Mouse (Mus musculus) left cerebral cortex, postnatal 10 days (tissue): ENCODE results near the gene Slc30a5. TPM values are rescaled to one million over a fixed set of nuclear protein-coding genes. Genes with fewer than 3 reads are reported as not detected.
"Not testable (repeated sequence)": the region's sequence is repeated elsewhere in the genome, so short reads cannot be mapped to it uniquely, and the experiment has no call there.

Experiments used
- DNase-seq, 2 experiments: peaks; one replicate each; pipeline ENCODE4 v3.0.0; 2021 to 2022; ENCODE audit warnings: low spot score in 2 of 2, mixed read lengths in 1 of 2; ENCODE audit errors: extremely low spot score in 1 of 2
- intact Hi-C: fragments of 180-260 bp; cut with DNase I; formaldehyde crosslinking; loops from one replicate; pipeline ENCODE4 v1.15.1; 2025
- total RNA-seq, 2 experiments: library from RNA; stranded (reverse); gene quantifications; 2 replicates each; pipeline ENCODE4 v1.2.3; 2021

Slc30a5 gene
- total RNA-seq, 2 experiments from 2014 or later = 40.1 to 42.8 TPM

DNA sequence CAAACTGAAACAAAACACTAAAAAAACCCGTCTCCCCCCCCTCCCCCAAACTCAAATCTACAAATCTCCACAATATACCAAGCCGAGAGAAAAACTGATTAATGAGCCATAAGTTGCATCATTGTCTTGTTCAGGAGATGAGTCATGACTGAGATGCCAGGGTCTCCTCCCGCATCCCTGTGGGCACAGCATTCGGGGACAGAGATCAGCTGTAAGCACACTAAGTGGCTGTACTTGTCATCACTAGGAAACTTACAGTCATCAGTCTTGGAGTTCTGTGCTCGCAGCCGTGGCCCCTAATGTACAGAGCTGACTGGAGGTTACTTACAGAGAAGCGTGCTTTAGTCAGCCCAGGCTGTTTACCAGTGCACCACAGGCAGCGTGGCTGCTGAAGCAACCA is 13.0 kb upstream of the Slc30a5 start:
- DNase-seq = no peak
- intact Hi-C loops = loop anchor here (5.0 kb wide), 1 partner anchor 1901 kb away; no protein-coding TSS in a partner anchor

DNA sequence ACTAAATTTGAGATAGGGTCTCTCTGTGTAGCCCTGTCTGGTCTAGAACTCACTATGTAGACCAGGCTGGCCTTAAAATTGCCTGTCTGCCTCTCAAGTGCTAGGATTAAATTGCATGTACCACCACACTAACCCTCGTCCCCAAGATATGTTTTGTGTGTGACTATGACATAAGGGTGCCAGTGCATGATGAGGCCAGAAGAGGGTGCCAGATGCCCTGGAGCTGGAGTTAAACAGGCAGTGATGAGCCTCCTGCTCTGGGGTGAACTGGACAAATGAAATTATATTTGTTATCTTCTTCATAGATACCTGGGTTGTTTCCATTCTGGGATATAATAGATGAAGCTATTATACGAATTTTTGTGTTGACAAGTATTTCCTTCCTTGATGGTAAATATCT is 10.7 kb upstream of the Slc30a5 start:
- no peak for DNase-seq
- intact Hi-C loops = no loop called here

DNA sequence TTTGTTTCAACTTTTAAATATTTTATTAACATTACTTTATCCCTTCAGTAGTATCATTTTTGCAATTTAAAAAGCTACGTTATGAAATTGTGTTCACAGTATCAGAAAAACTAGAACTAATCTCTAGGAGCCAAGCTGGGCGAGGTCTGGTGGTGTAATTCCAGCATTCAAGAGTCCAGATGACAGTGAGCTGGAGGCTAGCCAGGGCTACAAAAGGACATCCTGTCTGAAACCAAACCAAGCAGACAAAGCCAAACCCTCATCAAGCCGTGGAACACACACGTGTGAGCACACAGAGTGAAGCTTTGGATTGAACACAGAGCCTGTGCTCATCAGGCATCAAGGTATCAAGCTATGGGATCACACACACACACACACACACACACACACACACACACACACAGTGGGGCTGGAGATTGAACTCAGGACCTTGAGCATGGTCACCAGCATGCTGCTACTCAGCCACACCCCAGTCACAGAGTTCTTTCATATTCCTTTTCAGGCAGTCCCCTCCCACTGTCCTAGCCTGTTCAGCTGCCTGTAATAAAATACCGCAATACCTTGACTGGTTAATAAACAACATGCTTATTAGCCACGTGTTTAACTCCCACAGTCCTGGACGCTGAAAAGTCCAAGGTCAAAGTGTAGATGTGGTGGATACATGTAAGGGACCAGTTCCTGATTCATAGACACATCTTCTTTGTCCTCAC is 9.9 kb upstream of the Slc30a5 start:
- intact Hi-C loops = no loop called here
- no peak for DNase-seq

DNA sequence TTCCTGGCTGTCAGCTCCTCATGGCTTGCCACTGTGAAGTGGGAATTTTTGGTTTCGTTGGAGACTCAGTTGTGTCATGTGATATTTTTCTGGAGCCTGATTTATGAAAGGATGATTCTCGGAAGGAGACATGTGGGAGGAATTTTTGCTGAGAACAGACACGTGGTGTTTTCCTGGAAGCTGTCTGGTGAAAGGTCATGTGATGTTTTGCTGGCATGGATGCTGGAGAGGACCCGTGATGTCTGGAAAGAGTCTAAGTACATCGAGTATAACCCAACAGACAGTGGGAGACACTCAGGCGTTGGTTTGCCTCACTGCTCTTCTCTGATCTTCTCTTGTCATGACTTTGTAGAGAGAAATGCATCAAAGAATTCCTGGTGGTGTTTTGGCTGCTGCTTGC is 8.5 kb upstream of the Slc30a5 start:
- intact Hi-C loops = no loop called here
- DNase-seq = no peak

DNA sequence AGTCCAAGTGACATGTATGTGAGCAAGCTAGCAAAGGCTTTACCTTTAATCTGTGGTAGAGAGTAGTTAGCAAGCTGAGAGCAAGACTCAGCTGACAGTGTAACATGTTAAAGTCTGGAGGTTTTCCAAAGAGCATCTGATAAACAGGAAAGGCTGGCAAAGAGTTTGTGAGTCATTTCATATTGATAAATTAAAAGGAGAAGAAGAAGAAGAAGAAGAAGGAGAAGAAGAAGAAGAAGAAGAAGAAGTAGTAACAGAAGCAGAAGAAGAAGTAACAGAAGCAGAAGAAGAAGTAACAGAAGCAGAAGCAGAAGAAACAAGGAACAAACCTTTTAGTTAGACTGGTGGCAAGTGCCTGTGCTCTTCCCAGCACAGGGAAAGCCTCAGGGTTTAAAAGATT is 1.6 kb upstream of the Slc30a5 start:
- intact Hi-C loops = no loop called here
- DNase-seq = no peak

DNA sequence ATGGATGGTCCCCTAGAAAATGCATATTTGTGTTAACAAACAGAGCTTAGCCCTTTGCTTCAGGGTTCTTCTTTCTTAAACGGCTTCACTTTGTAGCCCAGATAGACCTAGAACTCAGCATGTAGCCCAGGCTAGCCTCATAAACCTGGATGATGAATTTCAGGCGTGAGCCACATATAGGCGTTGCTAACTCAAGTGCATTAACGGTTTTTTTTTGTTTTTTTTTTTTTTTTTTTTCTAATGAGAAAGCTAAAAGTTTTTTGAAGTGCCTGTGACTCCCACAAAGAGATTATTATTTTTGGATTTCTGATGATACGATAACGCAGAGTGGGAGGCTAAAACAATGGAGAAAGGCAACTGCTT is 394 bp upstream of the Slc30a5 start:
- no peak for DNase-seq
- intact Hi-C loops = no loop called here

DNA sequence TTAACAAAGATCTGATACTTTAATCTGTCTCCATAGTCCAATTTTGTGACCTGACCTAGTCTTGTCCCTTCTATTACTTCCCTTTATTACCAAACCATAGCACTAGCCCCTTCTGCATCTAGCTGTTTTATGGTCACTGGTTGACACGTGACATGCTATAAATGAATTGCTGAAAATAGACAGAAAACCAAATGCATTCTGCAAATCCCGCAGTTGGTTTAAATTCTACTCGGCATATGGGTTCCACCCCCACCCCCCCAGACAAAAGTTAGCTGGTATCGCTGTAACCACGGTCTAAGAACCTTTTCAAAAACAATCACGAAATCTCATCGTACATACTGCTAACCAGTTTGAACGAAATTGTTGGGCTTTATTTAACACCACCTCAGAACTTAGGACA is 1.0 kb downstream of the Slc30a5 start:
- intact Hi-C loops = no loop called here
- no peak for DNase-seq

DNA sequence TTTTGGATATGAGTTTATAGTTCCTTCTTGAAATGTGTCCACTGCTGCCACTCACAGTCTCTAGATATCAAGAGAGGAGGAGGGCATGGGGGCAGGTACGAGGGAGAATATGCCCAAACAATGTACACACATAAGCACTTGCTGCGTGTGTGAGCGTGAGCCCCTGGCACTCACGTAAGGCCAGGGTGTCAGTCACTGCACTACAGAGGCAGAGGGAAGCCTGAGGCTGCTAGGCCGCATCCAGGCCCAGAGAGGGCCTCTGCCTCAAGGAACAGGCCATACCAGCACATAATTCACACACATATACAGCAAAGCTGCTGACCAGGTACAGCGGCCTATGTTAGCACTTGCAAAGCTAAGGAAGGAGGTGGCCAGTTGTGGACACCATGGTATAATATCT is 2.1 kb downstream of the Slc30a5 start:
- intact Hi-C loops = no loop called here
- no peak for DNase-seq

DNA sequence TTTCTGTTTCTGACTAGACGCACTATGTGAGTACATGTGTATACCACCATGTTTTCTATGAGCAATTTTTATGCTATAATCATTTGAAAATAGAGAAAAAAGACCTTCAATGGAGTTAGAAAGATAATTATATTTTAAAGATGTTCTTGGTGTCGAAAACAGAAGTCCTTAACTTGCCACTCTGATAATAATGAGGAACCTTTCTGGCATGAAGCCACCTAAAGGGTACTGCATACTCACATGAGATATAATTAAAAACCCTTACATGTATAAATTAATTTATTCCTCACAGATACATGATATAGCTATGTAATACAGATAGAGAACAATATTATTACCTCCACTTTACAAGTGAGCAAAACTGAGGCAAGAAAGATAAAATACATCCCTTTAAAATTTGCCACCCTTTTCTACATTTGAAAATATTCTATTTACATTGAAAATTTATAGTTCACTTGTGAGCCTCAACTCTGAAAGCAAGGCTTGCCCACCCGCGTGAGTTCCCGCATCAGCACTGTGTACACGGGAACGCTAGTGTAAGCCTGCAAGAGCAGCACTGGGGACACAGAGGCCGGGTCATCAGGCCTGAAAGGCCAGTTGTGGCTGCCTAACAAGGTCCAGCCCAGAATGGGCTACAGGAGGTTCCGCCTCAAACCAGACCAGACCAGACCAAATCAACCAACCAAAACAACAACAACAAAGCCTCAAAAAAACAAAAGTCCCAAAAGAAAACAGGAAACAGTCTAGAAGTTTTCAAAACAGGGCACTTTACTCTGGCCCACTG is 7.4 kb downstream of the Slc30a5 start:
- no peak for DNase-seq
- intact Hi-C loops = no loop called here

DNA sequence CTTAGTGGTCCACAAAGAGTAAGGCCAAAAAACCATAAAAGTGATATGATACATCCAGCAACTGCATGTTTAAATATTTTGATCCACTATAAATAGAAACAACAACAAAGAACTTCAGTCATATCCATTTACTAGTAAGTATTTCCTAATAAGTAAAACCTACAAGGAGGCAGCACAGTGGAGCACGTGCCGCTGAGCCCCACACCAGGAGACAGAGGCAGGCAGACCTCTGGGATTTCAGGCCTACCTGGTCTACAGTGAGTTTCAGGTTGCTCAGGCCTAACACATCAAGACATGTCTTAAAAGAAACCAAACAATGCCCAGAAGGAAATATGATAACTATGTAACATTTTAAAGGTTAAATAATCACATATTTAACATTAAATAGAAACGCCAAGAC is 8.3 kb downstream of the Slc30a5 start:
- intact Hi-C loops = no loop called here

DNA sequence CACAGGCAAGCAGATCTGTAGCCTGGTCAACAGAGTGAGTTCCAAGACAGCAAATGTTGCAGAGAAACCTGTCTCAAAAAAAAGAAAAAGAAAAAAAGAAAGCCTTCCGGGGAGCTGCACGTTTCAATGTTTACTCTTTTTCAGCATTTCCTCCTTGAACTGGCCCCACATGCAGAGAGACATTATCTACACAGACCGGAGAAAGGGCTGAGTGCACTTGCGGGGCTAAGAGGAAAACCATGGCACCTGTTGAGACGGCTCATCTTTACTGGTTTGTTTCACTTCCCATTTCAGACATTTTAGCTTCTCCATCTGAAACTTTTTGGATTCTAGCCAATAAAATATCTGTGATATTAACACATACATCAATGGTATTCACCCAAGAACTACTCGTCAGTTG is 8.9 kb downstream of the Slc30a5 start:
- no peak for DNase-seq
- intact Hi-C loops = no loop called here

More for the DNA sequence above, 8.3 kb downstream of the Slc30a5 start:
- no peak for DNase-seq

DNA sequence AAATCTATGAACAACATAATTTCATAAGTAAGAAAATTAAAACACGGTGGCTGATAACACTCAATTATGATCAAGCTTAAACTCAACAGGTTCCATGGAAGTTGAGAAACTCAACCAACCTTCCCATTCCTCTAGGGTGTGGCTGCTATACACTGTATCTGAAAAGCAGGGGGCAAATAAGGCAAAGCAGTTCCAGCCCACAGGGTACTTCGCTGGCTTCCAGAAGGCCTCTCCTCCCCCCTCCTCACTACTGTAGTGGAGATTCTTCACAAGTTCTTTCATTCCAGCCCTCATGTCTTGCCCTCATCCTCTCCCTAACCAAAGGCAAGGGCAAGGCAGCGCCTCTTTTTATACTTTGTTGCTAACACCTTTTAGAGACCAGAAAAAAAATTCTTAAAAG is 9.4 kb downstream of the Slc30a5 start:
- DNase-seq = no peak
- intact Hi-C loops = no loop called here

DNA sequence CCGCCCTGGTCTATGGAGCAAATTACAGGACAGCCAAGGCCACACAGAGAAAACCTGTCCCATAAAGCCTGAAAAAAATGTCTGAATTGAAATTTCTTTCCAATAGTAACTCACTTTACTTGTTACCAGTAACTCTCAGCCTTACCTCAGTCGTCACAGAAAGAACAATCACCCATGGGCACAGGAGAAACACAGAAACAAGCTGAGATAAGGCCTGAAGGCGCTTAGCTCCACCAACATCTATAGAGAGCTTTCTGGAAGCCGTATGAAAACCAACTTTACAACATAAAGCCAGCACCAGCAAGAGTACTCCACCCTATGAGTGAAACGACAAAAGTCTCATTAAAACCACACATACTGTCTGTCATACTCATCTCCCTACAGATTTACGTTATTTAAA is 18.8 kb downstream of the Slc30a5 start:
- intact Hi-C loops = no loop called here

DNA sequence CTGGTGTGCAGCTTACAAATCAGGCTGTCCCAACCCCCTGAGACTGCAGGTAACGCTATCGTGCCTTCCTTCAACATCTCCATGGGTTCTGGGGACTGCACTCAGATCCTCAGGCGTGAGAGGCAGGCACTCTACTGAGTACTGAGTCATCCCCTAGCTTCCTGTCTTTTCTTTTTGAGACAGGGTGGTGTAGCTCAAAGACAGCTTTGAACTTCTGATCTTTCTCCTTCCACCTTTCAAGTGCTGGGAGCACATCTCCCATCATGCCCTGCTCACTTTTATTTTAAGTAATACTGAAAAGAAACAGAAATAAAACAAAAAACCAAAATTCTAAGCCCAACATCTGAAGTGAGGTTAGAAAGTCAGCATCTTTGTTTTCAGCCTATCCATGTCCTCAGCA is 27.5 kb downstream of the Slc30a5 start:
- no peak for DNase-seq
- intact Hi-C loops = loop anchor here (10.0 kb wide), 2 partner anchors 171 to 321 kb away; no protein-coding TSS in a partner anchor

More for the DNA sequence above, 18.8 kb downstream of the Slc30a5 start:
- DNase-seq = no peak

DNA sequence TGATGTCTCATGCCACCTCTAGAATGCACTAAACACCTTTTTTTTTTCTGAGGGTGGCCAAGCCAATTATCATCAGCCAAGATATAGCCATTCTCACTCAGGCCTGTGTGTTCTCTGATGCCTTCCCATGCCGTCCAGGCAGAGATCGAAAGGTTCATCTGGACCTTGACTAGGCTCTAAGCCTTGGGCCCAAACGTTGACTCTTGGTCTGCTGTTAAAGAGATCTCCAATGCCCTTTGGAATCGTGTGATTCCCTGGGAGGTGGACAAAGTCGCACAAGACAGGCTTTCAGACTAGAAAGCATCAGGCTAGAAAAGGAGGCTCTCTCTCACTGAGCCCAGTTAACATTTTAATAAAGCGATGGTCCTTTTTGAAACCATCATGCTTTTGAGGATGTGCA is 36.1 kb downstream of the Slc30a5 start:
- intact Hi-C loops = no loop called here
- no peak for DNase-seq

DNA sequence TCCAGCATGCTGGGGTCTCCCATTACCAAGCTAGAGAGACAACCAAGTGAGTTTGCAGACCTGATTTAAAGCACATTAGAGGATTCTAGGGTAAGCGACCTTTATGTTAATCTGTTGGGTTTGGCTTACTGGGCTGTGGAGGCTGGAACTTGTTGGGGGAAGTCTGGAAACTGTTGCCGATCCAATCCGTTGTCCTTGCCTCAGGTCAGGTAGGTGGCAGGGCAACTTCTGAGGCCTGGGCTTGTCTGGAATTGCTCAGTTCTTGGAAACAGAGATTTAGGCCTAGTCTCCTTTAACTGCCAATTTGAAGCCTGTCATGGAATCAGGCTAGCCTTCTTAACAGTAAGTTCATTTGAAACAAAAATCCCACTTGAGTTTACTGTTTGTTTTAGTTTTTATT is 44.1 kb downstream of the Slc30a5 start:
- DNase-seq = no peak
- intact Hi-C loops = no loop called here

DNA sequence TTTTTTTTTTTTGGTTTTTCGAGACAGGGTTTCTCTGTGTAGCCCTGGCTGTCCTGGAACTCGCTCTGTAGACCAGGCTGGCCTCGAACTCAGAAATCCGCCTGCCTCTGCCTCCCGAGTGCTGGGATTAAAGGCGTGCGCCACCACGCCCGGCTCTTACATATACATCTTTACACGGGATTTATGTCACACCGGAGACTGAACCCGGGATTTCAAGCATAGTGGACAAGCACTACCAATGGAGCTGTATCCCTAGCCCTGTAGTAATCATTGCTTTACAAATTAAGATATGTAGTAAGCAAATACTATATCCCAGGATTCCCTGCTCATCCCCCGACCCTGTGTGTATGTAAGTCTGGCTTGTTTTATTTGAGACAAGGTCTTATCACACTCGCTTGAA is 45.2 kb downstream of the Slc30a5 start:
- DNase-seq, intact Hi-C loops: not testable (repeated sequence)

DNA sequence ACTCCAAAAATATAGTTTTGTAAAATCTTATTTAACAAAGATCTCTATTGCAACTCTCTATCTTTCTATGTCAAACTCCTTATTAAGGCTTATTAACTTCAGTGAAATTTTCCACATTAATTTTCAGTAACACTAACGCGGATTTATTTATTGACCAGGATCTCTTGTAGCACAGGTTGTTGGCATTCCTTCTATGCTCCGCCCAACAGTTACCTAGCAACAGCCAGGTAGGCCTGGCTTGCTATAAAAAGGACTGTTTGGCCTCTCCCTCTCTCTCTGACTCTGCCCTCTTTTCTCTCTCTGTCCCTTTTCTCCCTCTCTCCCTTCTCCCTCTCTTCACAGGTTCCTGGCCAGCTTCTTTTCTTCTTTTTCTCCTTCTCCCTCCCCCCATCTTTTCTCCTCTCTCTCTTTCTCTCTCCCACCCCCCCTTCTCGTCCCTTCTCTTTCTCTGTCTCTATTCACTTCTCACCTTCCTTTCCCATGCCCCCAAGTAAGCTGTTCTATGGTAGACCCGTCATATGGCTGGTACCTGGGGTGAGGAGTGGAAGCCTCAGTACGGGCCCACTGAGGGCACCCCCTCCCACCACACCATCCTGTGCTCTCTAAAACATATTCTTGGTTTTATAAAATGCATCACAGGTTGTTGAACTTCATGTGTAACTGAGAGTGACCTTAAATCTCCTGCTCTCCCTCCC is 45.8 kb downstream of the Slc30a5 start:
- intact Hi-C loops = no loop called here
- DNase-seq = no peak

DNA sequence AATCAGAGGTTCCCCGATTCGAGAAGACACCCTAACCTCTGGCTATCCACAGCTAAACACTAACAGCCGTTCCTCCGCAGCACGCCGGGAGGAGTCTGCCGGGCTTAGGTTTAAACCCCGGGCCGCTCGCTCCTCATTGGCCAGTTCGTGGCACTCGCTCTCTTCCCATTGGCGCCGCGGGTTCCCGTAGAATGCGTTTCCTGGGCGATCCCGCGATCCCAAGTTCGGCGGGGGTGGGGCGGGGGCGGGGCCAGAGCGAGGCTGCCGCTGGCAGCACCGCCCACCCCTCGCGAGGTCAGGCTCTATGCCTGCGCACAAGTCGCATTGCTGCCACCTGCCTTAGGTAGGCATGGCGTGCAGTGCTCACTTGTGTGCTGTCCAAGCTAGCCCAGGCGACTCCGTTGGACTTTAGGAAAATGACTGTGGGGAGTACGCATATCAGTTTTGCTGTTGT is 46.8 kb downstream of the Slc30a5 start, which contains the start of gene Ccnb1:
Gene Ccnb1, minus strand, starts transcription at position 157 of the 454 bp plus-strand sequence.
- peak; percentile 90 to 95 for DNase-seq
- intact Hi-C loops = no loop called here
